Mouse (Mus musculus): ENCODE data around the gene Fam163a.

- no peak for TF ChIP-seq POLR2A (IDR thresholded peaks at IDR 0.05; ENCODE audit: control insufficient read depth, low read depth, low read length)
- TF ChIP-seq CTCF (IDR thresholded peaks at IDR 0.05; ENCODE audit: control insufficient read depth, insufficient read depth, insufficient replicate concordance, low read depth, low read length): no peak
Observed at GRCm38 (mm10) chr1:156043027-156043426, 161.8 kb downstream of the Fam163a start.
